Mouse (Mus musculus): ENCODE results near the gene Tmsb15a. TPM values are rescaled to one million over a fixed set of nuclear protein-coding genes. Genes with fewer than 3 reads are reported as not detected.

Tmsb15a gene
- polyA plus RNA-seq, 1 experiment from 2014 or later = not detected

DNA sequence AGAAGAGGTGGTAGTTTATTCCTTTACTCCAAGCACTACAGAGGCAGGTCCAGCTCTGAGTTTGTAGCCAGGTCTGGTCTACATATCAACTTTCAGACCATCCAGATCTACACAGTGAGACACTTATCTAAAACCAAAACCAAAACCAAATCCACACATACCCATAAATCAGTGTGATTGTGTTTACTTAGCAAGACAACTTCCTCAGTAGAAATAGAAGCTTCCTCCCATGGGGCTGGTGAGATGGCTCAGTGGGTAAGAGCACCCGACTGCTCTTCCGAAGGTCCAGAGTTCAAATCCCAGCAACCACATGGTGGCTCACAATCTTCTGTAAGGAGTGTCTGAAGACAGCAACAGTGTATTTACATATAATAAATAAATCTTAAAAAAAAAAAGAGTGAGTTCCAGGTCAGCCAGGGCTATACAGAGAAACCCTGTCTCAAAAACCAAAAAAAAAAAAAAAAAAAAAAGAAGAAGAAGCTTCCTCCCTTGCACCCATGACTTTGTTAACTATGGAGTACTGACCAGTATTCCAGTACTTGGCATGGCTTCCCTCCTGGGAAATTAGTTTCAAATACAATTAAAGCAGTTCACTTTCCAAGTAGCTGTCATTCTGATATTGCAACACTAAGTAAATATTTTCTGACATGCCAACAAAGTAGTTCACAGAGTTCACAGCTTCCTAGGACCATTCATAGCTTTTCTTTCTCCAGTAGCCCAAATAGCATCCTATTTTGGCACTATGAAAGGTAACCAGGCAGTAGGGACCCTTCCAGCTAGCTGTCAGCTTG is 13.9 kb upstream of the Tmsb15a start:
- Histone ChIP-seq H3K27ac (replicated peaks; ENCODE audit: low read depth, low read length) (no peak overlapping the region), H3K36me3 (replicated peaks; ENCODE audit: control insufficient read depth, insufficient read depth, low read depth, low read length) (no peaks in the 10 kb centered on the region), H3K9ac (replicated peaks; ENCODE audit: low read length) (no peak overlapping the region), H3K4me2 (ENCODE audit: low read depth, low read length) (no peak overlapping the region), H3K4me3 (ENCODE audit: low read depth, low read length) (no peak overlapping the region), H3K4me1 (ENCODE audit: control insufficient read depth, insufficient read depth, low read length) (no peaks in the 10 kb centered on the region), H3K9me3 (replicated peaks; ENCODE audit: control insufficient read depth, low read length) (no peaks in the 10 kb centered on the region), H3K27me3 (ENCODE audit: control insufficient read depth, insufficient read depth, low read length) (no peaks in the 10 kb centered on the region)
- ATAC-seq (replicated peaks; ENCODE audit: insufficient number of reproducible peaks, low FRiP score, low TSS enrichment, low read depth) (no peak), DNase-seq (ENCODE audit: low spot score) (no peak)
- 94% methylated on average over 2 of the region's 2 CpGs for WGBS

DNA sequence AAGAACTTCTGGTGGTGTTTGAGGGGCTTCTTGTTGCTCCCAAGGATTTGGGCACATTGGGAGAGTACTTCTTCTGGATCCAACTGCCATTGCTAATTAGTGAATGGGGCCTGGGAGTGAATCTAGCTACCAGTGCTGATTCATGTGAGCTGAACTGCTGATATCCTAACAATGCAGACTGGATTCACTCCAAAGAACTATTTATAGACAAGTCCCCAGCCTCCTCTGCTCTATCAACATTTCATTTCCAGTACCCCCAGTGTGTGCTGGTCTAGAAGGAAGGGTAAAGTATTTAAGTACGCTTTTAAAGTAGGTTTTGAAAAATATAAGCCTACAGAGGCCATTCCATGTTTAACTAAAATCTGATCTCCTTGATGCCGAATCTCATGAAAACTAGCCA is 12.2 kb downstream of the Tmsb15a start:
- H3K36me3 ChIP-seq (replicated peaks; ENCODE audit: control insufficient read depth, insufficient read depth, low read depth, low read length) = no peaks in the 10 kb centered on the region
- H3K4me2 ChIP-seq (ENCODE audit: low read depth, low read length) = no peak overlapping the region
- no peaks in the 10 kb centered on the region for H3K4me1 ChIP-seq (ENCODE audit: control insufficient read depth, insufficient read depth, low read length)
- H3K27me3 ChIP-seq (ENCODE audit: control insufficient read depth, insufficient read depth, low read length) = no peaks in the 10 kb centered on the region; the same call in 1 of the 2 replicates
- H3K9me3 ChIP-seq (replicated peaks; ENCODE audit: control insufficient read depth, low read length) = no peaks in the 10 kb centered on the region
- no peak overlapping the region for H3K27ac ChIP-seq (replicated peaks; ENCODE audit: low read depth, low read length)
- no peak overlapping the region for H3K4me3 ChIP-seq (ENCODE audit: low read depth, low read length)
- H3K9ac ChIP-seq (replicated peaks; ENCODE audit: low read length) = no peak overlapping the region
- ATAC-seq (replicated peaks; ENCODE audit: insufficient number of reproducible peaks, low FRiP score, low TSS enrichment, low read depth) (no peak), DNase-seq (ENCODE audit: low spot score) (no peak)
- 65% methylated on average over 2 of the region's 2 CpGs for WGBS

- no peak overlapping the region for H3K4me2 ChIP-seq (ENCODE audit: low read depth, low read length)
- H3K4me3 ChIP-seq (ENCODE audit: low read depth, low read length) = no peak overlapping the region
- no peaks in the 10 kb centered on the region; the same call in 1 of the 2 replicates for H3K27me3 ChIP-seq (ENCODE audit: control insufficient read depth, insufficient read depth, low read length)
- no peak overlapping the region for H3K9ac ChIP-seq (replicated peaks; ENCODE audit: low read length)
- ATAC-seq (replicated peaks; ENCODE audit: insufficient number of reproducible peaks, low FRiP score, low TSS enrichment, low read depth) = no peak
- H3K27ac ChIP-seq (replicated peaks; ENCODE audit: low read depth, low read length) = no peak overlapping the region
- no peaks in the 10 kb centered on the region for H3K36me3 ChIP-seq (replicated peaks; ENCODE audit: control insufficient read depth, insufficient read depth, low read depth, low read length)
- H3K9me3 ChIP-seq (replicated peaks; ENCODE audit: control insufficient read depth, low read length) = no peaks in the 10 kb centered on the region
- 54% methylated on average over 2 of the region's 2 CpGs for WGBS
- DNase-seq (ENCODE audit: low spot score) = no peak
- H3K4me1 ChIP-seq (ENCODE audit: control insufficient read depth, insufficient read depth, low read length) = no peaks in the 10 kb centered on the region
Measured at GRCm38 (mm10) chrX:135704349-135704748, 20.7 kb downstream of the Tmsb15a start.

DNA sequence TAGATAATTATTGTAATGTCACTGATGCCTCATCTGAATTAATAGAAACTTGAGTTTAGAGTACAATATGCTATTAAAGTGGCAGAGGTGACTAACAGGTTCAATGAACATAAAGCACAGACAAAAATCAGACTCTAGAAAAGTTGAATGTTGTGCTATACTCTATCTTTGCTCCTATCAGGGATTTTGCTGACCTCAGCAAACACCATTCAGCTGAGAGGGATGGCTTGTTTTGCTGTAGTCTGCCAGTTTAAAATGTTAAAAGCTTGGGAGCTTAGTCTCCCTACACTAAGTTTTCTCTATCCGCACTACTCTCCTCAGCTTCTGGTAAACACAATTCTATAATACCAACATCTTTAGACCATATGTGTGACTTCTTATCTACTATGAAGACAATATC is 21.9 kb downstream of the Tmsb15a start:
- H3K27ac ChIP-seq (replicated peaks; ENCODE audit: low read depth, low read length) = no peak overlapping the region
- H3K4me1 ChIP-seq (ENCODE audit: control insufficient read depth, insufficient read depth, low read length) = no peaks in the 10 kb centered on the region
- no peak overlapping the region for H3K4me2 ChIP-seq (ENCODE audit: low read depth, low read length)
- no peak overlapping the region for H3K9ac ChIP-seq (replicated peaks; ENCODE audit: low read length)
- H3K36me3 ChIP-seq (replicated peaks; ENCODE audit: control insufficient read depth, insufficient read depth, low read depth, low read length) = no peaks in the 10 kb centered on the region
- no peaks in the 10 kb centered on the region for H3K27me3 ChIP-seq (ENCODE audit: control insufficient read depth, insufficient read depth, low read length)
- H3K9me3 ChIP-seq (replicated peaks; ENCODE audit: control insufficient read depth, low read length) = no peaks in the 10 kb centered on the region
- DNase-seq (ENCODE audit: low spot score) (no peak), ATAC-seq (replicated peaks; ENCODE audit: insufficient number of reproducible peaks, low FRiP score, low TSS enrichment, low read depth) (no peak)
- no peak overlapping the region for H3K4me3 ChIP-seq (ENCODE audit: low read depth, low read length)
- 73% methylated on average over 1 of the region's 1 CpGs for WGBS

DNA sequence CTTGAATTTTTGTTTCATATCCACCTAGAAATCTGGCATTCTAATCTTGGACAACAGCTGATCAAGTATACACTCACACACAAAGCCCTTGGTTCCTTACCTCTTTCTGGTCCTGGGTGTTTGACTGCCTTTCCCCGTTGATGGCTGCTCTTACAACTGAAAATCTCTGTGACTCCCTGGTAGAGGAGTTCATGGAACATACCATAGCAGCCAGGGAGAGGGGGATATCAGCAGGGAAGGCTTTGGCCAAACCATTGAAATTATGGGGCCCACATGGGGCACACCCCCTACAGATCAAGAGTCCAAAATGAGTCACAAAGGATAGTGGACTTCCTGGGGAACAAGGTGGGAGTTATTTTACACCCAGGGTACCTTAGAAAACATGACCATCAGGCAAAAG is 31.4 kb downstream of the Tmsb15a start, which contains the start of gene Tcp11x2:
Gene Tcp11x2 (minus strand): TSS at position 158 of the 400 bp plus-strand sequence.
- no peaks in the 10 kb centered on the region for H3K4me1 ChIP-seq (ENCODE audit: control insufficient read depth, insufficient read depth, low read length)
- H3K4me2 ChIP-seq (ENCODE audit: low read depth, low read length) = no peak within 1 kb of the TSS
- H3K27me3 ChIP-seq (ENCODE audit: control insufficient read depth, insufficient read depth, low read length) = no peaks in the 10 kb centered on the region
- DNase-seq (ENCODE audit: low spot score) (no peak), ATAC-seq (replicated peaks; ENCODE audit: insufficient number of reproducible peaks, low FRiP score, low TSS enrichment, low read depth) (no peak)
- 69% methylated on average over 1 of the region's 1 CpGs for WGBS
- no peak within 1 kb of the TSS for H3K27ac ChIP-seq (replicated peaks; ENCODE audit: low read depth, low read length)
- no peaks in the 10 kb centered on the region for H3K9me3 ChIP-seq (replicated peaks; ENCODE audit: control insufficient read depth, low read length)
- no peak within 1 kb of the TSS for H3K9ac ChIP-seq (replicated peaks; ENCODE audit: low read length)
- no peaks in the 10 kb centered on the region for H3K36me3 ChIP-seq (replicated peaks; ENCODE audit: control insufficient read depth, insufficient read depth, low read depth, low read length)
- H3K4me3 ChIP-seq (ENCODE audit: low read depth, low read length) = no peak within 1 kb of the TSS

GRCm38 (mm10) chrX:135687802-135688201 is 37.3 kb downstream of the Tmsb15a start:
- ATAC-seq (replicated peaks; ENCODE audit: insufficient number of reproducible peaks, low FRiP score, low TSS enrichment, low read depth) (no peak), DNase-seq (ENCODE audit: low spot score) (no peak)
- 79% methylated on average over 3 of the region's 3 CpGs for WGBS
- Histone ChIP-seq H3K4me2 (ENCODE audit: low read depth, low read length) (no peak overlapping the region), H3K9me3 (replicated peaks; ENCODE audit: control insufficient read depth, low read length) (no peaks in the 10 kb centered on the region), H3K4me1 (ENCODE audit: control insufficient read depth, insufficient read depth, low read length) (no peaks in the 10 kb centered on the region), H3K36me3 (replicated peaks; ENCODE audit: control insufficient read depth, insufficient read depth, low read depth, low read length) (no peaks in the 10 kb centered on the region), H3K4me3 (ENCODE audit: low read depth, low read length) (no peak overlapping the region), H3K27me3 (ENCODE audit: control insufficient read depth, insufficient read depth, low read length) (no peaks in the 10 kb centered on the region), H3K9ac (replicated peaks; ENCODE audit: low read length) (no peak overlapping the region), H3K27ac (replicated peaks; ENCODE audit: low read depth, low read length) (no peak overlapping the region)

- DNase-seq (ENCODE audit: low spot score) (no peak), ATAC-seq (replicated peaks; ENCODE audit: insufficient number of reproducible peaks, low FRiP score, low TSS enrichment, low read depth) (no peak)
- Histone ChIP-seq H3K9ac (replicated peaks; ENCODE audit: low read length) (no peak overlapping the region), H3K4me2 (ENCODE audit: low read depth, low read length) (no peak overlapping the region), H3K4me1 (ENCODE audit: control insufficient read depth, insufficient read depth, low read length) (no peaks in the 10 kb centered on the region), H3K36me3 (replicated peaks; ENCODE audit: control insufficient read depth, insufficient read depth, low read depth, low read length) (no peaks in the 10 kb centered on the region), H3K9me3 (replicated peaks; ENCODE audit: control insufficient read depth, low read length) (no peaks in the 10 kb centered on the region), H3K4me3 (ENCODE audit: low read depth, low read length) (no peak overlapping the region), H3K27ac (replicated peaks; ENCODE audit: low read depth, low read length) (no peak overlapping the region), H3K27me3 (ENCODE audit: control insufficient read depth, insufficient read depth, low read length) (no peaks in the 10 kb centered on the region)
- WGBS = 82% methylated on average over 2 of the region's 2 CpGs
Measured at GRCm38 (mm10) chrX:135681858-135682257, 43.2 kb downstream of the Tmsb15a start.
